Mouse (Mus musculus) midbrain, embryonic 13.5 days (tissue): ENCODE results near the gene Lrp5. TPM values are rescaled to one million over a fixed set of nuclear protein-coding genes. Genes with fewer than 3 reads are reported as not detected.

ENCODE experiments used
- ATAC-seq: fragments of 200-750 bp; cut with Nextera tagmentation; 2 replicates; pipeline ENCODE4 v1.8.0; 2017; ENCODE audit warnings: mild to moderate bottlenecking, moderate TSS enrichment, moderate library complexity
- H3K27ac ChIP-seq: fragments of 300-500 bp; sonication (generic); 2 replicates; pipeline ENCODE4 v1.5.1; 2015; ENCODE audit warnings: inconsistent platforms, mild to moderate bottlenecking, moderate library complexity
- H3K27me3 ChIP-seq: fragments of 300-500 bp; sonication (generic); 2 replicates; pipeline ENCODE4 v1.6.1; 2015; ENCODE audit warnings: mild to moderate bottlenecking, inconsistent platforms
- H3K36me3 ChIP-seq: fragments of 300-500 bp; sonication (generic); 2 replicates; pipeline ENCODE4 v1.6.1; 2015; ENCODE audit warnings: mild to moderate bottlenecking, inconsistent platforms
- H3K4me1 ChIP-seq: fragments of 300-500 bp; sonication (generic); replicated peaks from 2 replicates; pipeline ENCODE4 v1.6.1; 2015; ENCODE audit warnings: inconsistent platforms
- H3K4me2 ChIP-seq: fragments of 300-500 bp; sonication (generic); replicated peaks from 2 replicates; pipeline ENCODE4 v1.6.1; 2015; ENCODE audit warnings: moderate library complexity, mild to moderate bottlenecking, inconsistent platforms
- H3K4me3 ChIP-seq: fragments of 300-500 bp; sonication (generic); replicated peaks from 2 replicates; pipeline ENCODE4 v1.5.1; 2015; ENCODE audit warnings: mild to moderate bottlenecking, inconsistent platforms
- H3K9ac ChIP-seq: fragments of 300-500 bp; sonication (generic); replicated peaks from 2 replicates; pipeline ENCODE4 v1.6.1; 2015; ENCODE audit warnings: mild to moderate bottlenecking, inconsistent platforms
- H3K9me3 ChIP-seq: fragments of 300-500 bp; sonication (generic); 2 replicates; pipeline ENCODE4 v1.6.1; 2016; ENCODE audit warnings: mild to moderate bottlenecking, inconsistent platforms
- WGBS: fragments of 180-500 bp; shearing (Covaris S2); methylation state at CpG from one replicate; pipeline ENCODE4 v1.1.7; 2015; 5-methylcytosine and 5-hydroxymethylcytosine counted together
- polyA plus RNA-seq: library from polyadenylated mRNA; unstranded; fragments of >200 nt; fragmentation: Nextera tagmentation; extraction: Ambion mirVana; gene quantifications from 2 replicates; pipeline ENCODE4 v1.2.1, GENCODE M21; 2015

Lrp5 gene
- polyA plus RNA-seq, 1 experiment from 2014 or later, result 1.7 TPM

- no peaks in the 10 kb centered on the region for H3K27me3 ChIP-seq
- H3K27ac ChIP-seq, result no peak overlapping the region
- H3K9me3 ChIP-seq, result no peaks in the 10 kb centered on the region
- H3K4me2 ChIP-seq, result peak overlapping the region; percentile 81
- H3K4me1 ChIP-seq, result peaks cover 26% of the 10 kb centered on the region
- no peak for ATAC-seq
- H3K36me3 ChIP-seq, result peaks cover 11% of the 10 kb centered on the region; the same call in 1 of the 2 replicates
- peak overlapping the region; percentile 85 for H3K9ac ChIP-seq
- H3K4me3 ChIP-seq, result peak overlapping the region; percentile 85
- 47% methylated on average over 10 of the region's 10 CpGs for WGBS
These were observed 22.8 kb upstream of the Lrp5 start for GRCm38 (mm10) chr19:3709013-3709787.

- Histone ChIP-seq H3K4me2 (peak within 1 kb of the TSS; percentile 81), H3K4me1 (peaks cover 26% of the 10 kb centered on the region), H3K36me3 (peaks cover 9% of the 10 kb centered on the region; the same call in 1 of the 2 replicates), H3K9ac (peak within 1 kb of the TSS; percentile 85), H3K4me3 (peak within 1 kb of the TSS; percentile 85), H3K27ac (peak within 1 kb of the TSS; percentile 93), H3K9me3 (no peaks in the 10 kb centered on the region), H3K27me3 (no peaks in the 10 kb centered on the region)
- ATAC-seq, result peak; percentile 98
- under 1% methylated on average over 61 of the region's 61 CpGs for whole genome bisulfite sequencing
These were observed 22.0 kb upstream of the Lrp5 start, which contains the start of gene 1810055G02Rik for GRCm38 (mm10) chr19:3708078-3709012. 1810055G02Rik (plus strand) TSS chr19:3708293.

- ATAC-seq, result no peak
- H3K9ac ChIP-seq, result peak overlapping the region; percentile 54
- H3K4me1 ChIP-seq, result peaks cover 26% of the 10 kb centered on the region
- H3K36me3 ChIP-seq, result peaks cover 9% of the 10 kb centered on the region; the same call in 1 of the 2 replicates
- H3K27ac ChIP-seq, result peak overlapping the region; percentile 93
- 38% methylated on average over 10 of the region's 10 CpGs for WGBS
- H3K4me3 ChIP-seq, result peak overlapping the region; percentile 85
- peak overlapping the region; percentile 81 for H3K4me2 ChIP-seq
- H3K27me3 ChIP-seq, result no peaks in the 10 kb centered on the region
- no peaks in the 10 kb centered on the region for H3K9me3 ChIP-seq
These were observed 21.2 kb upstream of the Lrp5 start for GRCm38 (mm10) chr19:3707553-3707952.

GRCm38 (mm10) chr19:3706258-3706657 is 19.9 kb upstream of the Lrp5 start:
- no peaks in the 10 kb centered on the region for H3K27me3 ChIP-seq
- no peak overlapping the region for H3K27ac ChIP-seq
- H3K36me3 ChIP-seq, result peaks cover 4% of the 10 kb centered on the region; the same call in 1 of the 2 replicates
- WGBS, result 54% methylated on average over 1 of the region's 1 CpGs
- no peak overlapping the region for H3K9ac ChIP-seq
- no peaks in the 10 kb centered on the region for H3K9me3 ChIP-seq
- ATAC-seq, result no peak
- H3K4me1 ChIP-seq, result peaks cover 26% of the 10 kb centered on the region
- no peak overlapping the region for H3K4me3 ChIP-seq
- no peak overlapping the region for H3K4me2 ChIP-seq

- H3K4me2 ChIP-seq, result no peak overlapping the region
- no peak overlapping the region for H3K4me3 ChIP-seq
- ATAC-seq, result no peak
- no peaks in the 10 kb centered on the region for H3K27me3 ChIP-seq
- H3K9ac ChIP-seq, result no peak overlapping the region
- 86% methylated on average over 4 of the region's 4 CpGs for WGBS
- no peaks in the 10 kb centered on the region for H3K9me3 ChIP-seq
- no peaks in the 10 kb centered on the region for H3K36me3 ChIP-seq
- H3K4me1 ChIP-seq, result peaks cover 2% of the 10 kb centered on the region
- H3K27ac ChIP-seq, result no peak overlapping the region
These were observed 16.1 kb upstream of the Lrp5 start for GRCm38 (mm10) chr19:3702460-3702859.

- no peaks in the 10 kb centered on the region for H3K36me3 ChIP-seq
- no peaks in the 10 kb centered on the region for H3K27me3 ChIP-seq
- ATAC-seq, result peak; percentile 66
- H3K4me3 ChIP-seq, result no peak overlapping the region
- H3K4me1 ChIP-seq, result no peaks in the 10 kb centered on the region
- no peak overlapping the region for H3K4me2 ChIP-seq
- no peak overlapping the region for H3K27ac ChIP-seq
- no peaks in the 10 kb centered on the region for H3K9me3 ChIP-seq
- H3K9ac ChIP-seq, result no peak overlapping the region
- 37% methylated on average over 6 of the region's 6 CpGs for WGBS
These were observed 13.4 kb upstream of the Lrp5 start for GRCm38 (mm10) chr19:3699508-3700438.

GRCm38 (mm10) chr19:3698035-3698434 is 11.7 kb upstream of the Lrp5 start:
- Histone ChIP-seq H3K4me2 (no peak overlapping the region), H3K36me3 (no peaks in the 10 kb centered on the region), H3K9ac (no peak overlapping the region), H3K4me3 (no peak overlapping the region), H3K4me1 (no peaks in the 10 kb centered on the region), H3K27me3 (no peaks in the 10 kb centered on the region), H3K27ac (no peak overlapping the region), H3K9me3 (no peaks in the 10 kb centered on the region)
- 89% methylated on average over 7 of the region's 7 CpGs for WGBS
- no peak for ATAC-seq

GRCm38 (mm10) chr19:3695976-3696375 is 9.6 kb upstream of the Lrp5 start:
- no peaks in the 10 kb centered on the region for H3K36me3 ChIP-seq
- no peak overlapping the region for H3K9ac ChIP-seq
- H3K27ac ChIP-seq, result no peak overlapping the region
- H3K4me1 ChIP-seq, result no peaks in the 10 kb centered on the region
- H3K4me2 ChIP-seq, result no peak overlapping the region
- no peak overlapping the region for H3K4me3 ChIP-seq
- no peaks in the 10 kb centered on the region for H3K9me3 ChIP-seq
- ATAC-seq, result no peak
- H3K27me3 ChIP-seq, result no peaks in the 10 kb centered on the region
- 90% methylated on average over 8 of the region's 8 CpGs for WGBS

GRCm38 (mm10) chr19:3695471-3695870 is 9.1 kb upstream of the Lrp5 start:
- no peak overlapping the region for H3K4me3 ChIP-seq
- no peak overlapping the region for H3K9ac ChIP-seq
- no peak overlapping the region for H3K4me2 ChIP-seq
- no peaks in the 10 kb centered on the region for H3K4me1 ChIP-seq
- 86% methylated on average over 4 of the region's 4 CpGs for WGBS
- no peaks in the 10 kb centered on the region for H3K9me3 ChIP-seq
- no peak for ATAC-seq
- H3K36me3 ChIP-seq, result no peaks in the 10 kb centered on the region
- H3K27ac ChIP-seq, result no peak overlapping the region
- no peaks in the 10 kb centered on the region for H3K27me3 ChIP-seq

GRCm38 (mm10) chr19:3695006-3695405 is 8.6 kb upstream of the Lrp5 start:
- H3K9me3 ChIP-seq, result no peaks in the 10 kb centered on the region
- no peak overlapping the region for H3K4me3 ChIP-seq
- no peak overlapping the region for H3K4me2 ChIP-seq
- no peak for ATAC-seq
- WGBS, result 79% methylated on average over 3 of the region's 3 CpGs
- H3K36me3 ChIP-seq, result no peaks in the 10 kb centered on the region
- no peak overlapping the region for H3K27ac ChIP-seq
- no peak overlapping the region for H3K9ac ChIP-seq
- no peaks in the 10 kb centered on the region for H3K4me1 ChIP-seq
- H3K27me3 ChIP-seq, result no peaks in the 10 kb centered on the region

- Histone ChIP-seq H3K4me3 (no peak overlapping the region), H3K4me1 (no peaks in the 10 kb centered on the region), H3K9ac (no peak overlapping the region), H3K9me3 (no peaks in the 10 kb centered on the region), H3K27me3 (no peaks in the 10 kb centered on the region), H3K27ac (no peak overlapping the region), H3K36me3 (no peaks in the 10 kb centered on the region), H3K4me2 (no peak overlapping the region)
- 83% methylated on average over 2 of the region's 2 CpGs for WGBS
- no peak for ATAC-seq
These were observed 8.1 kb upstream of the Lrp5 start for GRCm38 (mm10) chr19:3694476-3694875.
